Mouse (Mus musculus) lung, postnatal 0 days (tissue): ENCODE data around the gene Edil3. TPM values are rescaled to one million over a fixed set of nuclear protein-coding genes. Genes with fewer than 3 reads are reported as not detected.

Experiments
- ATAC-seq: fragments of 200-750 bp; cut with Nextera tagmentation; 2 replicates; pipeline ENCODE4 v1.8.0; 2017; ENCODE audit warnings: moderate library complexity
- DNase-seq: peaks from one replicate; pipeline ENCODE4 v3.0.0-alpha.2; 2016; ENCODE audit warnings: low spot score
- H3K27ac ChIP-seq: fragments of 300-500 bp; sonication (generic); 2 replicates; pipeline ENCODE4 v1.5.1; 2014; ENCODE audit warnings: antibody characterized with exemption, mild to moderate bottlenecking, low read length, mixed read lengths
- H3K27me3 ChIP-seq: fragments of 300-500 bp; sonication (generic); replicated peaks from 2 replicates; pipeline ENCODE4 v1.6.1; 2014; ENCODE audit warnings: low read length, mixed read lengths; ENCODE audit not compliant: insufficient read depth
- H3K36me3 ChIP-seq: fragments of 300-500 bp; sonication (generic); 2 replicates; pipeline ENCODE4 v1.6.1; 2014; ENCODE audit warnings: low read length, mixed read lengths; ENCODE audit not compliant: insufficient read depth
- H3K4me1 ChIP-seq: fragments of 300-500 bp; sonication (generic); 2 replicates; pipeline ENCODE4 v1.6.1; 2014; ENCODE audit warnings: antibody characterized with exemption, low read depth, low read length, mixed read lengths; ENCODE audit not compliant: insufficient read depth
- H3K4me2 ChIP-seq: fragments of 300-500 bp; sonication (generic); replicated peaks from 2 replicates; pipeline ENCODE4 v1.6.1; 2014; ENCODE audit warnings: low read depth, mild to moderate bottlenecking, low read length, moderate library complexity, mixed read lengths
- H3K4me3 ChIP-seq: fragments of 300-500 bp; sonication (generic); 2 replicates; pipeline ENCODE4 v1.5.1; 2014; ENCODE audit warnings: low read depth, low read length
- H3K9ac ChIP-seq: fragments of 300-500 bp; sonication (generic); replicated peaks from 2 replicates; pipeline ENCODE4 v1.6.1; 2014; ENCODE audit warnings: low read depth, mild to moderate bottlenecking
- H3K9me3 ChIP-seq: fragments of 300-500 bp; sonication (generic); 2 replicates; pipeline ENCODE4 v1.6.1; 2016; ENCODE audit warnings: low read length, mixed read lengths
- CTCF ChIP-seq: IDR thresholded peaks from 2 replicates; pipeline ENCODE4 v1.5.1; 2016; ENCODE audit warnings: antibody characterized with exemption, mild to moderate bottlenecking
- EP300 ChIP-seq: IDR thresholded peaks from 2 replicates; pipeline ENCODE4 v1.6.1; 2016; ENCODE audit warnings: antibody characterized with exemption, mild to moderate bottlenecking, control low read depth
- WGBS: fragments of 180-500 bp; shearing (Covaris S2); extraction: QIAGEN DNeasy Blood & Tissue Kit; methylation state at CpG from one replicate; pipeline ENCODE4 v1.1.7; 2014; 5-methylcytosine and 5-hydroxymethylcytosine counted together
- polyA plus RNA-seq: library from polyadenylated mRNA; unstranded; fragments of >200 nt; fragmentation: Nextera tagmentation; extraction: Ambion mirVana; gene quantifications from 2 replicates; pipeline ENCODE4 v1.2.1, GENCODE M21; 2015

Edil3 gene
- polyA plus RNA-seq, 1 experiment from 2014 or later = 13.8 TPM

- 0 out of 2 replicates have a peak, but pooled peaks cover 3% of the 10 kb centered on the region for H3K27me3 ChIP-seq
- H3K36me3 ChIP-seq = no peaks in the 10 kb centered on the region
- DNase-seq = no peak
- TF ChIP-seq EP300 (no peak), CTCF (no peak)
- peak overlapping the region; percentile 64 for H3K4me3 ChIP-seq
- 21% methylated on average over 5 of the region's 5 CpGs for WGBS
- no peak for ATAC-seq
- no peaks in the 10 kb centered on the region; the same call in 1 of the 2 replicates for H3K4me1 ChIP-seq
- no peaks in the 10 kb centered on the region for H3K9me3 ChIP-seq
- no peak overlapping the region for H3K9ac ChIP-seq
- H3K4me2 ChIP-seq = peak overlapping the region; percentile 95
- H3K27ac ChIP-seq = no peak overlapping the region
Observed at GRCm38 (mm10) chr13:88820686-88821308, 475 bp upstream of the Edil3 start.

- no peaks in the 10 kb centered on the region for H3K9me3 ChIP-seq
- WGBS = 13% methylated on average over 10 of the region's 10 CpGs
- H3K27ac ChIP-seq = no peak overlapping the region
- no peak for ATAC-seq
- DNase-seq = no peak
- TF ChIP-seq EP300 = no peak
- TF ChIP-seq CTCF = no peak
- H3K4me2 ChIP-seq = peak overlapping the region; percentile 95
- no peaks in the 10 kb centered on the region; the same call in 1 of the 2 replicates for H3K4me1 ChIP-seq
- H3K36me3 ChIP-seq = no peaks in the 10 kb centered on the region
- H3K27me3 ChIP-seq = 0 out of 2 replicates have a peak, but pooled peaks cover 3% of the 10 kb centered on the region
- peak overlapping the region; percentile 41; the same call in 1 of the 2 replicates for H3K9ac ChIP-seq
- peak overlapping the region; percentile 64 for H3K4me3 ChIP-seq
Observed at GRCm38 (mm10) chr13:88822332-88822895, 1.1 kb downstream of the Edil3 start.

GRCm38 (mm10) chr13:88822976-88823521, 1.8 kb downstream of the Edil3 start:
- Histone ChIP-seq H3K4me2 (peak overlapping the region; percentile 95), H3K27me3 (0 out of 2 replicates have a peak, but pooled peaks cover 3% of the 10 kb centered on the region), H3K4me1 (no peaks in the 10 kb centered on the region; the same call in 1 of the 2 replicates), H3K9me3 (no peaks in the 10 kb centered on the region), H3K36me3 (no peaks in the 10 kb centered on the region), H3K4me3 (peak overlapping the region; percentile 64), H3K27ac (no peak overlapping the region), H3K9ac (no peak overlapping the region)
- DNase-seq = no peak
- ATAC-seq = no peak
- no peak for TF ChIP-seq CTCF
- no peak for TF ChIP-seq EP300
- WGBS = 18% methylated on average over 10 of the region's 10 CpGs

GRCm38 (mm10) chr13:88823522-88824419, 2.5 kb downstream of the Edil3 start:
- Histone ChIP-seq H3K4me2 (peak overlapping the region; percentile 95), H3K9ac (no peak overlapping the region; the same call in 1 of the 2 replicates), H3K4me1 (no peaks in the 10 kb centered on the region; the same call in 1 of the 2 replicates), H3K27ac (no peak overlapping the region), H3K9me3 (no peaks in the 10 kb centered on the region), H3K36me3 (no peaks in the 10 kb centered on the region), H3K4me3 (peak overlapping the region; percentile 64), H3K27me3 (0 out of 2 replicates have a peak, but pooled peaks cover 3% of the 10 kb centered on the region)
- DNase-seq = peak; percentile 49
- peak; percentile 32; the same call in 1 of the 2 replicates for ATAC-seq
- whole genome bisulfite sequencing = 0% methylated on average over 25 of the region's 25 CpGs
- no peak for TF ChIP-seq CTCF
- no peak for TF ChIP-seq EP300

- H3K36me3 ChIP-seq = no peaks in the 10 kb centered on the region
- no peaks in the 10 kb centered on the region; the same call in 1 of the 2 replicates for H3K4me1 ChIP-seq
- 30% methylated on average over 4 of the region's 4 CpGs for WGBS
- no peak overlapping the region for H3K27ac ChIP-seq
- 0 out of 2 replicates have a peak, but pooled peaks cover 3% of the 10 kb centered on the region for H3K27me3 ChIP-seq
- DNase-seq (no peak), ATAC-seq (no peak)
- H3K4me2 ChIP-seq = peak overlapping the region; percentile 95; the same call in 1 of the 2 replicates
- TF ChIP-seq EP300 (no peak), CTCF (no peak)
- H3K4me3 ChIP-seq = 0 out of 2 replicates have a peak overlapping the region, but pooled peaks have one; percentile 64
- H3K9ac ChIP-seq = no peak overlapping the region
- H3K9me3 ChIP-seq = no peaks in the 10 kb centered on the region
Observed at GRCm38 (mm10) chr13:88824441-88824840, 3.2 kb downstream of the Edil3 start.
